Mouse (Mus musculus): ENCODE measurements around the gene Il17ra. TPM values are rescaled to one million over a fixed set of nuclear protein-coding genes. Genes with fewer than 3 reads are reported as not detected.

Il17ra gene
- polyA plus RNA-seq, 2 experiments: 3.6 to 6.0 TPM

DNA sequence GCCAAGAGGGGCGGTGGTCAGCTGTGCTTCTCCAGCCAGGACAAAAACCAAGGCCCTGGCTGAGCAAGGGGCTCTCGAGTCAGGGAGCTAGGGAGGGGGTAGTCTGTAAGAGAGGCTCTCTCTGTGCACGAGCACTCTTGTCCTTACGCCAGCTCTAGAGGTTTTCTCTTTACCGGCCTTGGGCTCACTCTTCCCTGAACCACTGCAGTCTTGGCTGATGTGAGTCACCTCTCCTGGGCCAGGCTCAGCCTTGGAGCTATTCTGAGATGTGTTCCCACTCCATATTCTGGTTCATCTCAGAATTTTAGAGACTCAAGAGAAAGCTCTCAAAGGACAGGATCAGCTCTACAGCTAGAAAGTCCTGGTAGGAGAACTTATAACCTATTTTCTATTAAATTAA, 54.3 kb downstream of the Il17ra start:
- Histone ChIP-seq H3K4me2 (ENCODE audit: low read depth) (no peak overlapping the region; the same call in 1 of the 2 replicates), H3K9ac (replicated peaks) (no peak overlapping the region), H3K9me3 (ENCODE audit: control insufficient read depth, low read length) (no peaks in the 10 kb centered on the region), H3K27me3 (ENCODE audit: control insufficient read depth, insufficient read depth, low read length) (no peaks in the 10 kb centered on the region), H3K27ac (peak overlapping the region; percentile 77), H3K4me1 (replicated peaks; ENCODE audit: control insufficient read depth in 2 of 2, insufficient read depth in 2 of 2, low read length in 1 of 2) (peaks cover 19 to 31% of the 10 kb centered on the region in 2 experiments), H3K36me3 (replicated peaks; ENCODE audit: control insufficient read depth, insufficient read depth, low read depth) (no peaks in the 10 kb centered on the region; the same call in 1 of the 2 replicates), H3K4me3 (ENCODE audit: insufficient read depth in 1 of 2, low read depth in 2 of 2, low read length in 2 of 2) (no peak overlapping the region)
- TF ChIP-seq CTCF (IDR thresholded peaks at IDR 0.05; ENCODE audit: low read depth) (no peak), EP300 (IDR thresholded peaks at IDR 0.05; ENCODE audit: low read depth) (no peak)
- ATAC-seq (ENCODE audit: insufficient read depth): no peak
- no peak for DNase-seq (ENCODE audit: low read depth in 3 of 3, low spot score in 3 of 3)
- WGBS (ENCODE audit: insufficient replicate concordance): 71% methylated on average over 5 of the region's 5 CpGs

DNA sequence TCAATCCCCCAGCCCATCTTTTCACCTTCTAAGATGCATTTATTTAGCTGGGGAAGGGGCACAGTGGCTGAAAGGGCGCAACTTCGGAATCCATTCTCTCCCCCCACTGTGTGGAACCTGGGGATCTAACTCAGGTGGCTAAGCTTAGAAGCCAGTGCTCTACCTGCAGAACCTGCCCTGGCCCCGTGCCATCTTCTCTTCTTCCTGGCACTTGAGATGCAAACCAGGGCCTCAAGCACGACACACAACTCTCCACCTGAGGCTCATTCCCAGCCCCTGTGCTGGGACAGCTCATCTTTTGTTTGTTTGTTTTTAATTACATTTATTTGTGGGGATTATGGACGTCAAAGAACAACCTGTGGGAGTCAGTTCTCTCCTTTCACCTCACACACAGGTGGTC, 56.6 kb downstream of the Il17ra start:
- no peaks in the 10 kb centered on the region for H3K9me3 ChIP-seq (ENCODE audit: control insufficient read depth, low read length)

DNA sequence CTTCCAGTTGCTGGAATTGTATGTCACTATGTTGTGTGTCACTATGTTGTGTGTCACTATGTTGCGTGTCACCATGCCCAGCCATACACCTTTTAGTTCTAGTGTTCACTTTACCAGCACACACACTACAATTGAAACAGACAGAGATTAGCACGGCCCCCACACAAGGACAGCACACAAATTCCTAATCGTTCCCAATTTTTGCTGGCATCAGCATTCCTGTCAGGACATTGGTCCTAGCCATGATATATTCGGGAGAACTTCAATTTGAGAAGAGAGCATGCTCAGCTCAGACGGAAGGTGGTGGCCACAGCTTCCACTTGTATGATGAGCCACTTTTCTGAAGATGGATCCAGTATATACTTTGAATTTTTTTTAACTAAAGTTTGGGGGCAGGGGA, 61.7 kb downstream of the Il17ra start:
- Histone ChIP-seq H3K4me2 (ENCODE audit: low read depth) (no peak overlapping the region), H3K9ac (replicated peaks) (no peak overlapping the region), H3K9me3 (ENCODE audit: control insufficient read depth, low read length) (no peaks in the 10 kb centered on the region), H3K27ac (no peak overlapping the region), H3K4me1 (replicated peaks; ENCODE audit: control insufficient read depth in 2 of 2, insufficient read depth in 2 of 2, low read length in 1 of 2) (peaks cover 4 to 7% of the 10 kb centered on the region in 2 experiments; a peak in 3 of 4 replicates), H3K36me3 (replicated peaks; ENCODE audit: control insufficient read depth, insufficient read depth, low read depth) (no peaks in the 10 kb centered on the region; the same call in 1 of the 2 replicates), H3K4me3 (ENCODE audit: insufficient read depth in 1 of 2, low read depth in 2 of 2, low read length in 2 of 2) (no peak overlapping the region), H3K27me3 (ENCODE audit: control insufficient read depth, insufficient read depth, low read length) (no peaks in the 10 kb centered on the region)
- ATAC-seq (ENCODE audit: insufficient read depth): no peak
- WGBS (ENCODE audit: insufficient replicate concordance): 81% methylated on average over 5 of the region's 5 CpGs
- no peak for DNase-seq (ENCODE audit: low read depth in 3 of 3, low spot score in 3 of 3)
- TF ChIP-seq EP300 (IDR thresholded peaks at IDR 0.05; ENCODE audit: low read depth): no peak
- TF ChIP-seq CTCF (IDR thresholded peaks at IDR 0.05; ENCODE audit: low read depth): no peak

More for the DNA sequence above, 56.6 kb downstream of the Il17ra start:
- Histone ChIP-seq H3K27me3 (ENCODE audit: control insufficient read depth, insufficient read depth, low read length) (no peaks in the 10 kb centered on the region), H3K4me3 (ENCODE audit: insufficient read depth in 1 of 2, low read depth in 2 of 2, low read length in 2 of 2) (no peak overlapping the region), H3K4me1 (replicated peaks; ENCODE audit: control insufficient read depth in 2 of 2, insufficient read depth in 2 of 2, low read length in 1 of 2) (peaks cover 19 to 24% of the 10 kb centered on the region in 2 experiments), H3K9ac (replicated peaks) (no peak overlapping the region), H3K27ac (no peak overlapping the region), H3K36me3 (replicated peaks; ENCODE audit: control insufficient read depth, insufficient read depth, low read depth) (no peaks in the 10 kb centered on the region; the same call in 1 of the 2 replicates), H3K4me2 (ENCODE audit: low read depth) (no peak overlapping the region)
- ATAC-seq (ENCODE audit: insufficient read depth) (no peak), DNase-seq (ENCODE audit: low read depth in 3 of 3, low spot score in 3 of 3) (no peak)
- WGBS (ENCODE audit: insufficient replicate concordance): 77% methylated on average over 5 of the region's 5 CpGs
- TF ChIP-seq CTCF (IDR thresholded peaks at IDR 0.05; ENCODE audit: low read depth): no peak

DNA sequence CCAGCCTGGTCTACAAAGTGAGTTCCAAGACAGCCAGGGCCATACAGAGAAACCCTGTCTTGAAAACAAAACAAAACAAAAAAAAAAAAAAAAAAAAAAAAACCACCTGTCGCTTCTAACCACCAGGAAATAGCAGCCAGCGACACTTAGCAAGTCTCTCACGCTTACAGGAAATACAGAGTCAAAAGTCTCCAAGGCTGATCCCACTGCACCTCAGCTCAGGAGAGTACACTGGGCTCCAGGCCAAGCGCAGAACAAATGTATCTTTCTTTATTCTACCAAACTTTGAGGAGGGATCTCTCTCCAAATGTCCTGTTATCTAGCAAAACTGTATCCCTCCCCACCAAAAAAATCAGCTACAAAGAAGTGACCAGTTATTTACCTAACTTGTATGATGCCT, 66.1 kb downstream of the Il17ra start:
- Histone ChIP-seq H3K9ac (replicated peaks) (no peak overlapping the region; the same call in 1 of the 2 replicates), H3K27ac (no peak overlapping the region), H3K4me3 (ENCODE audit: insufficient read depth in 1 of 2, low read depth in 2 of 2, low read length in 2 of 2) (no peak overlapping the region), H3K27me3 (ENCODE audit: control insufficient read depth, insufficient read depth, low read length) (no peaks in the 10 kb centered on the region), H3K4me2 (ENCODE audit: low read depth) (no peak overlapping the region), H3K36me3 (replicated peaks; ENCODE audit: control insufficient read depth, insufficient read depth, low read depth) (no peaks in the 10 kb centered on the region), H3K4me1 (replicated peaks; ENCODE audit: control insufficient read depth in 2 of 2, insufficient read depth in 2 of 2, low read length in 1 of 2) (peaks cover 11 to 17% of the 10 kb centered on the region in 2 experiments), H3K9me3 (ENCODE audit: control insufficient read depth, low read length) (no peaks in the 10 kb centered on the region)
- ATAC-seq (ENCODE audit: insufficient read depth) (no peak), DNase-seq (ENCODE audit: low read depth in 3 of 3, low spot score in 3 of 3) (no peak)
- 66% methylated on average over 4 of the region's 4 CpGs for WGBS (ENCODE audit: insufficient replicate concordance)
- TF ChIP-seq CTCF (IDR thresholded peaks at IDR 0.05; ENCODE audit: low read depth) (no peak), EP300 (IDR thresholded peaks at IDR 0.05; ENCODE audit: low read depth) (no peak)

DNA sequence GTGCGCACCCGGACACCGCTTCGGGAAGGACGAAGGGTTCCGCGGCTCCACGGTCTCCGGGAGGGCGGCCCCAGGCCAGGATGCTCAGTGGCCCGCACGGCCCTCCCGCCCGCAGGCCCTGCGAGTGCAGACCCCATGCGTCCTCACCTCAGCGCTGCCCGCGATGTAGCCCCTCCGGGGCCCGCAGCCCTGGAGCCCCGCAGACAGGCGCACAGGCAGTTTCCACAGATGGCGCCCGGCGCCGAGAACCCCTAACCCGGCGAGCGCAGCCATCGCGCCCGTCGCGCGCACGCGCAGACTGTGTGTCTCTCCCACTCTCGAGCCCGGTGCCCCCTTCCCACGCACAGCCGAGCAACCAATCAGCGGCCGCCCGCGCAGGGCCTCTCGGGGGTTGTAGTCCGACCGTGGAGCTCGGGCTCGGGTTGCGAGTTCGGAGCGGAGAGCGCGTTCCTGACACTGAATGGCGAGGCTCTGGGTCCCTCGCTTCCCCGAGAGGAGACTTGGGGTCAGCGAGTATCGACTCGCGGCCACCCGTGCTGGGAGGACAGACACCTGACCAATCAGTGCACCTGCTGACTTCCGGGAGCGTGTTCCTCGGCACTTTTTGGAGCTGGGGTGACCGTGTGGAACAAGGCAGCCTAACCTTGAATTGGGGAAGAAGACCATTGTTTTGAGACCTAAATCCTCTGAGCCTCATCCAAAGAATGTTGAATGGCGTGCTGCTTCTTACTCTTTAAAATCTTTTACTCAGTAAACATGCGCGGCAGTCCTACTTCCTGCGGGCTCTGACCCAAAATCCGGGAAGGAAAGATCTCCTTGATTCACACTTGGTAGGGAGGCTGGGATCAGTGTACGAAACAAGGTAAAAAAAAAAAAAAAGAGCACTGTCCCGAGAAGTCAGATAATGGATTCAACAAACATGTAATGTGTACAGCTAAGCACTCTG, 68.2 kb downstream of the Il17ra start, which contains the start of gene Hdhd5:
Gene Hdhd5 (minus strand): TSS at position 300 of the 946 bp plus-strand sequence.
- TF ChIP-seq EP300 (IDR thresholded peaks at IDR 0.05; ENCODE audit: low read depth) (no peak), CTCF (IDR thresholded peaks at IDR 0.05; ENCODE audit: low read depth) (no peak)
- WGBS (ENCODE audit: insufficient replicate concordance): under 1% methylated on average over 75 of the region's 75 CpGs
- H3K36me3 ChIP-seq (replicated peaks; ENCODE audit: control insufficient read depth, insufficient read depth, low read depth): no peaks in the 10 kb centered on the region
- H3K4me2 ChIP-seq (ENCODE audit: low read depth): peak within 1 kb of the TSS; percentile 74
- no peak within 1 kb of the TSS for H3K27ac ChIP-seq
- peak; percentile 69 to 74 (median 72) for DNase-seq (ENCODE audit: low read depth in 3 of 3, low spot score in 3 of 3)
- H3K4me1 ChIP-seq (replicated peaks; ENCODE audit: control insufficient read depth in 2 of 2, insufficient read depth in 2 of 2, low read length in 1 of 2): peaks cover 11 to 17% of the 10 kb centered on the region in 2 experiments
- H3K27me3 ChIP-seq (ENCODE audit: control insufficient read depth, insufficient read depth, low read length): no peaks in the 10 kb centered on the region
- H3K9me3 ChIP-seq (ENCODE audit: control insufficient read depth, low read length): no peaks in the 10 kb centered on the region
- peak; percentile 97 for ATAC-seq (ENCODE audit: insufficient read depth)
- H3K9ac ChIP-seq (replicated peaks): peak within 1 kb of the TSS; percentile 81
- peak within 1 kb of the TSS; percentile 76 to 90 for H3K4me3 ChIP-seq (ENCODE audit: insufficient read depth in 1 of 2, low read depth in 2 of 2, low read length in 2 of 2)
